Mouse (Mus musculus): ENCODE measurements around the gene Wdr83.

The Wdr83 gene

GRCm38 (mm10) chr8:85033867-85034266 lies 47.2 kb downstream of the Wdr83 start:
- DNase-seq = peak; percentile 40 to 58

DNA sequence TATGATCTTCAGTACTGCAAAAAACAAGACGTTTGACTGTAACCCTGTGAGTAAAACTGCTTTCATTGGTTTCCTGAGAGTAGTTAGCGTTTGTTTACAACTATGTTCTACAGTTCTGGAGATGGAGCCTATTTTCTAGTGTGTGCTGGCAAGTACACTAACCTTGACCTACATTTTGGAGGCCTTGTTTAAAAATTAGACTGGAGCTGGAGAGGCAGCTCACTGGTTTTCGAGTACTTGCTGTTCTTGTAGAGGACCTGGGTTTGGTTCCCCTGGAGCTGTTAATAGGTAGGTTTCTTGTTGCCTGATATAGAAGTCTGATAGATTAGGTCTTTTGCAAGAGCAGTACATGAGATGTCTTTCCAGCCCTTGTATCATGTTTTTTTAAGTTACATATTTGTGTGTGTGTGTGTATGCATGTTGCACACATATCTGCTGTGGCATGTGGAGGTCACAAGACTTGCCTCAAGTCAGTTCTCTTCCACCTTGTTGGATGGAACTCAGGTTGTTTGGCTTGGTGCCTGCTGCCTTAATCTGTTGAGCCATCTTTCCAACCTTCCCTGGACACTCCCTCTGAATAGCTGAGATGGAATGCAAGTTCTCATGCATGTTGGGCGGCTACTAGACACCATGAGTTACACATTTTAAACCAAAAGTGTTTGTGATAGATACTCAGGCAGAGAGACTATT lies 48.3 kb downstream of the Wdr83 start:
- peak; percentile 69 to 75 for DNase-seq

DNA sequence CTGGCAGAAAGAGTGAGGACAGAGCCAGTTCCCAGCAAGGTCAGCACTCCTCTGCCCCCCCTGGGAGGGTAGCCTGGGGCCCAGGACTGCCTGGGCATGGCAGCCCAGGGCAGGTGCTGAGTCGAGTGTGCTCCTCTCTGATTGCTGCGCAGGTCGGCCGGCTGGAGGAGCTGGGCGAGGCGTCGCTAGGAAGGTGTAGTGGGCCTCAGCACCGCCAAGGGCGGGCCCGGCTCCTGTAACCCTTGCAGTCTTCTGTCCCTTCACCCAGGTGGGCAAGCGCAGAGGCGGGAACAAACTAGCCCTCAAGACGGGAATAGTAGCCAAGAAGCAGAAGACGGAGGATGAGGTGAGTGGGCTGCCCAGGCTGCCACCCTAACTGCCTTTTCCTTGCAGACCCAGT lies 51.8 kb downstream of the Wdr83 start:
- peak in 1 of 2 experiments; percentile 46 for DNase-seq

- DNase-seq = no peak
Measured at GRCm38 (mm10) chr8:85027922-85028321, 53.2 kb downstream of the Wdr83 start.

- peak in 1 of 2 experiments; percentile 33 for DNase-seq
Measured at GRCm38 (mm10) chr8:85027516-85027855, 53.6 kb downstream of the Wdr83 start.

DNA sequence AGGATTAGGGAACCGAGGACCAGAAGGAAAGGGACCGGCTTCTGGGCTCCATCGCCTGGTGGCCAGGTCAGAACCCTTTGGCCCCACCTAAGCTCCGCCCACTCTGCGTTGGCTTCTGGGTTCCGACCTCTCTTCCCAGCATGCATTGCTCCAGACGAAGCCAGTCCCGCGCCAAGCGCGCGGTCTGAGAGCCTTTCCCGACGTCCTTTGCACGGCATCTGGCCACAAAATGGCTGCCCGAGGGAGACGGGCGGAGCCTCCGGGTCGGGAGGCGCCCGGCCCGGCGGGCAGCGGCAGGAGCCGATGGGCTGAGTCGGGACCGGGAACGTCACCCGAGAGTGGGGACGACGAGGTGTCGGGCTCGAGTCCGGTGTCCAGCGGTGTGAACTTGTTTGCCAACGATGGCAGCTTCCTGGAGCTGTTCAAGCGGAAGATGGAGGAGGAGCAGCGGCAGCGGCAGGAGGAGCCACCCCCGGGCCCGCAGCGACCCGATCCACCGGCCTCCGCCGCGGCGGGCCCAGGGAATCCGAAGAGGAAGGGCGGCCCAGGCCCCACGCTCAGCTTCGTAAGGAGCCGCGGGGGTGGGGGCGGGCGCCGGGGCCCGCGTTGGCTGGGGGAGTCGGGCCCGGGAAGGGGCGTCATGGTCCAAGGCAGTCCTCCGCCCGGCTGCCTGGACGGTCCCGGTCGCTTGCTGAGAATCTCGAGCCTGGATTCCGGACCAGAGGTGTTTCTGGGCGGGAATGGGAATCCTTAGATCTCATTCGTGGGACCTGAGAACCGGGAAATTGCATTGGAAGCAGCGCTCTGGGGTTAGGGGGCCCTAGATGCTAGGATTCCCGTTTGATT lies 54.2 kb downstream of the Wdr83 start, which contains the start of gene Trir:
Trir (plus strand) TSS at position 154 of the 846 bp plus-strand sequence.
- peak; percentile 98 to 99 for DNase-seq

DNA sequence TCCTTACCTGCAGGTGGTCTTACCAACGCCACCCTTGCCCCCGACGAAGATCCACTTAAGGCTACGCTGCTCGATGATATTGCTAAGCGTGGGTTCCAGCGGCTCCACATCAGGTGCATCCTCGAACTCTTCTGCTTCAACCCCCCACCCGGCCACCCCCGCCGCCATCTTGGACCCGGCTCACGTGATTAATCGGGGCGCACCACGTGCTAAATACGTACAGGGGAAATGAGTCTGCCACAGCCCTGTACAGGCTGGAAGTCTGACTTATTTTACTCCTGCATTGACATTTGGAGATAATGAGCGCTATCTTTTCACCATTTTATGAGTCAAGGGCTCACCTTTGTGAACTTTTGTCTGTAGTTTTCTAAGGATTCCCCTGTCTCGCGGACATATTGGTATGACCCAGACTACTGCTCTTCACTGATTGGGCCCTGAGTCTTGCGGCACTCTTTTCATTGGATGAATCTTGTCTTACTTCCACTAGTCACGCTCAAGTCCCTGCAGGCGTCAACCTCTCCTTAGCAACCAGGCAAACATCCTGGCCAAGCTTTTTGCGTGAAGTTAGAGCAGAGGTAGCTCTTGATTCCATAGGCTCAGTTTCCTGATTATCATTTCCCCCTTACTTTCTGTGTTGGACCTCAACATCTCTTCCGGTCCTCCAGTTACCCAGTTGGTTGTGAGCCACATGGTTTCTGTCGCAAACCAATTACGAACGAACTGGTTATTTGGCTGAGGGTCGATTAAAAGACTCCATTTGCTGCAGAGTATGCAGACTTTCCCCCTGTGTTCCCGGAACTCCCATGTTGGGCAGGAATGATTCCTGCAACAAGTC lies 55.8 kb downstream of the Wdr83 start, which contains the start of gene Asna1:
Asna1 (minus strand) TSS at position 184 of the 835 bp plus-strand sequence.
- peak; percentile 90 to 93 for DNase-seq

Measured in kidney, postnatal 25 days (tissue).